Mouse (Mus musculus) E14TG2a.4 (cell line): ENCODE results near the gene Cnga3.

Experiments used
- CTCF ChIP-seq: conservative IDR thresholded peaks from 2 replicates; pipeline ENCODE4 v1.5.1; 2014; ENCODE audit warnings: low read length
- NANOG ChIP-seq: IDR thresholded peaks from 2 replicates; pipeline ENCODE4 v1.6.1; 2014; ENCODE audit warnings: borderline replicate concordance, low read length, mixed read lengths

DNA sequence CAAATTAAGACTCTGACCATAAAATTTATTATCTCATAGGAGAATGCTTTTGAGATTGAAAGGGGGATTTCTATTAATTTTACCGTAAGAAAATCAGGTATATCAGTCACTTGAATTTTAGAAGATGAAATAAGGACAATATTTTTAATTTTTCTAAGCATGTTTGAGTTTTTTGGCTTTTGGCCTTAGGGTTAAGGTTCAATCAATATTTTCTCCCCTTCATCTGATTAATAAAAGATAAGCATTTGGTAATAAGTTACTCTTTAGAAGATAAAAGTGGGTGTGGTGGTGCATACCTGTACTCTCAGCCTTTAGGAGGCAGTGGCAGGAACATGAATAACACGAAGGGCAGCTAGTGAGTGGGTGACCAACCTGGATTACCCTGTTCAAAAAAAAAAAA, 84.7 kb downstream of the Cnga3 start:
- TF ChIP-seq NANOG (no peak), CTCF (no peak)
